23 mouse cellular contexts compared by ENCODE assay signal in the genomic region with DNA sequence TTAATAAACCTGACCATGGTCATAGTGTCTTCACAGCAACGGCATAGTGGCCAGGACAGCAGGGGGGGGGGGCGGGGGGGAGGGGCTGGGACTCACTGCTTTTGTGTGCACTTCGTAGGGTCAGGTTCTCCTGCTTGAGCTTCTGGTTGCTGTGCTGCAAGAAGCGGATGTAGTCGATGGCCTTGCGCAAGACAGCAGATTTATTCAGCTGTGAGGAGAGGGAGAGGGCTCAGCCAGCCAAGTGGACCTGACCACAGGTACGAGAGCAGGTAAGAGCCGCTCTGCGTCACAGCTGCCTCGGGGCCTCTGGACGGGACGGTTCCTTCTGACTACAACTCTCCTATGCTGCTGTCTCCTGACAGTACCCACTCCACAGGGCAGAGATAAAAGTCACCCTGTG. TPM values are rescaled to one million over a fixed set of nuclear protein-coding genes. Genes with fewer than 3 reads are reported as not detected.
DNase-seq lines count a peak whose midpoint lies in the region; ATAC-seq lines count a peak whose summit lies in the region.
"Had no signal": no experiment of that assay in that cellular context is flagged by ENCODE, and none has a peak within 500 bp of the region (broad histone marks: within the 10 kb centered on the region; RNA-seq: fewer than 3 reads in every experiment).

No protein-coding gene starts in this region.

- H3K4me1 ChIP-seq in forebrain, embryonic 11.5 days (replicated peaks; ENCODE audit: control insufficient read depth, insufficient read depth, low read length): peaks cover 21% of the 10 kb centered on the region

- no peaks in the 10 kb centered on the region for H3K9me3 ChIP-seq in forebrain, embryonic 11.5 days (ENCODE audit: control insufficient read depth, low read length)
- H3K9me3 ChIP-seq: forebrain, embryonic 12.5 days; hindbrain, embryonic 10.5 days; midbrain, embryonic 10.5 days; stomach, embryonic 15.5 days had no signal

- peaks cover 8% of the 10 kb centered on the region for H3K36me3 ChIP-seq in forebrain, embryonic 11.5 days (ENCODE audit: control insufficient read depth, insufficient read depth, low read length)

- H3K27ac ChIP-seq in forebrain, embryonic 11.5 days (ENCODE audit: low read depth, low read length): no peak overlapping the region
- H3K27ac ChIP-seq: heart, adult 2 months; layer of hippocampus, adult 2 months; liver, embryonic 14.5 days; midbrain, embryonic 10.5 days; stomach, embryonic 15.5 days had no signal

- ATAC-seq in granulocyte monocyte progenitor cell, adult 5-6 weeks (replicated peaks; ENCODE audit: poor library complexity, severe bottlenecking): peak; percentile 52
- no peak for ATAC-seq in forebrain, embryonic 11.5 days (replicated peaks; ENCODE audit: low FRiP score)
- ATAC-seq: activated CD4-positive, CD25-positive, alpha-beta regulatory T cell, adult 4 months had no signal

- DNase-seq in lung, adult 18-20 months: peak; percentile 88 to 92
- DNase-seq in lung, postnatal 14 days: peak; percentile 58
- DNase-seq in yolk sac, embryonic 10.5 days (ENCODE audit: low spot score): peak; percentile 39
- DNase-seq in cerebellum, adult 11 months: no peak
- no peak for DNase-seq in forebrain, embryonic 11.5 days (ENCODE audit: low spot score)
- no peak for DNase-seq in adrenal gland, postnatal 4 days (ENCODE audit: low spot score in 2 of 2)
- DNase-seq: adrenal gland, postnatal 14 days; cerebellum, adult 2 months; gastrocnemius, postnatal 10 days; heart, adult 2 months; kidney, adult 18-20 months; kidney, postnatal 10 days; left cerebral cortex, postnatal 4 days; retina, postnatal 1 day; thymus, adult 18-20 months had no signal

- 90% methylated on average over 11 of the region's 12 CpGs for WGBS in forebrain, embryonic 11.5 days

- H3K9ac ChIP-seq in forebrain, embryonic 11.5 days (ENCODE audit: low read length): no peak overlapping the region
- H3K9ac ChIP-seq: forebrain, embryonic 12.5 days; liver, embryonic 14.5 days; stomach, embryonic 15.5 days had no signal

- no peak overlapping the region for H3K4me2 ChIP-seq in forebrain, embryonic 11.5 days (ENCODE audit: low read depth, low read length, severe bottlenecking)
- H3K4me2 ChIP-seq: forebrain, embryonic 12.5 days; stomach, embryonic 15.5 days had no signal

- H3K4me3 ChIP-seq in forebrain, embryonic 11.5 days (ENCODE audit: low read depth, low read length): no peak overlapping the region
- H3K4me3 ChIP-seq: forebrain, embryonic 12.5 days; heart, adult 2 months; hindbrain, embryonic 10.5 days; layer of hippocampus, adult 2 months; midbrain, embryonic 10.5 days; stomach, embryonic 15.5 days had no signal

- H3K27me3 ChIP-seq in forebrain, embryonic 11.5 days (ENCODE audit: control insufficient read depth, insufficient read depth, low read length): no peaks in the 10 kb centered on the region
- H3K27me3 ChIP-seq: forebrain, embryonic 12.5 days; stomach, embryonic 15.5 days had no signal

RNA-seq across cellular contexts. Expression of a gene that starts 17.4 kb away (rescaled TPM):
- 27.3 and 33.0 TPM in 2 replicates for total RNA-seq in granulocyte monocyte progenitor cell, adult 5-6 weeks (2014; fragmentation: Nextera tagmentation)
- 36.8 and 42.0 TPM in 2 replicates for total RNA-seq in granulocyte monocyte progenitor cell, adult 5-6 weeks (2017)
- 63.9 and 68.7 TPM in 2 replicates for polyA plus RNA-seq in forebrain, embryonic 11.5 days (2014; fragmentation: Nextera tagmentation; extraction: Ambion mirVana)
- 100 to 1,000 TPM; 135 to 160 TPM for total RNA-seq in adrenal gland, postnatal 4 days (2021)

Comparison
In these comparisons a context has a peak if more than half of its experiments do, and no peak if none do; other contexts are left out.
1. DNase-seq: peak in lung, adult 18-20 months (2 of 2), lung, postnatal 14 days (single experiment) and yolk sac, embryonic 10.5 days (single experiment); none in cerebellum, adult 11 months (single experiment), forebrain, embryonic 11.5 days (single experiment) and adrenal gland, postnatal 4 days (0 of 2).